Mouse (Mus musculus) G1E (cell line): ENCODE data around the gene Arap1. TPM values are rescaled to one million over a fixed set of nuclear protein-coding genes. Genes with fewer than 3 reads are reported as not detected.

Experiments used
- ATAC-seq: 2 replicates; pipeline ENCODE4 v1.8.0; 2016; ENCODE audit warnings: mild to moderate bottlenecking; ENCODE audit not compliant: insufficient number of reproducible peaks, poor library complexity, low FRiP score, severe bottlenecking; ENCODE audit errors: extremely low read depth
- DNase-seq: peaks from one replicate; pipeline ENCODE4 v3.0.0; 2012; ENCODE audit warnings: low spot score
- H3K27me3 ChIP-seq: 2 replicates; pipeline ENCODE4 v1.6.1; 2012; ENCODE audit warnings: mild to moderate bottlenecking, low read length, inconsistent platforms; ENCODE audit not compliant: insufficient read depth
- H3K36me3 ChIP-seq: replicated peaks from 2 replicates; pipeline ENCODE3; 2012; ENCODE audit warnings: mild to moderate bottlenecking, inconsistent platforms
- H3K4me1 ChIP-seq: 2 replicates; pipeline ENCODE4 v1.6.1; 2012; ENCODE audit warnings: low read depth, low read length, inconsistent platforms, mixed read lengths; ENCODE audit not compliant: insufficient read depth
- H3K4me3 ChIP-seq: 2 replicates; pipeline ENCODE4 v1.5.1; 2012; ENCODE audit warnings: low read depth, mild to moderate bottlenecking, inconsistent platforms, low read length, moderate library complexity, mixed read lengths
- H3K9me3 ChIP-seq: replicated peaks from 2 replicates; pipeline ENCODE4 v1.6.1; 2012; ENCODE audit warnings: inconsistent platforms
- CTCF ChIP-seq: IDR thresholded peaks from 2 replicates; pipeline ENCODE4 v1.5.1; 2012; ENCODE audit warnings: low read depth, low read length, inconsistent platforms, mixed read lengths
- GATA1 ChIP-seq: IDR thresholded peaks from 2 replicates; pipeline ENCODE4 v1.6.1; 2012; ENCODE audit warnings: borderline replicate concordance, low read length, inconsistent platforms, mixed read lengths
- GATA2 ChIP-seq: IDR thresholded peaks from 2 replicates; pipeline ENCODE4 v1.6.1; 2012; ENCODE audit warnings: low read depth, low read length, inconsistent platforms, borderline replicate concordance
- POLR2AphosphoS5 ChIP-seq: IDR thresholded peaks from 2 replicates; pipeline ENCODE4 v1.6.1; 2012; ENCODE audit warnings: low read depth, low read length, inconsistent platforms; ENCODE audit not compliant: insufficient replicate concordance
- TAL1 ChIP-seq: conservative IDR thresholded peaks from 2 replicates; pipeline ENCODE4 v1.6.1; 2012; ENCODE audit warnings: low read depth, low read length, inconsistent platforms, mixed read lengths
- polyA plus RNA-seq: library from polyadenylated mRNA; stranded (reverse); fragments of >175 nt; gene quantifications from 2 replicates; pipeline ENCODE4 v1.2.3, GENCODE M21; 2012
- total RNA-seq, 2 experiments: library from RNA; stranded (forward) in 1 of 2; stranded (reverse) in 1 of 2; fragments of 200-1000 nt in 1 of 2; fragments of >200 nt in 1 of 2; fragmentation: Nextera tagmentation in 1 of 2; gene quantifications; 2 replicates each; pipeline ENCODE4 v1.2.3; 2014 to 2017

Gene Arap1
- total and polyA plus RNA-seq, 3 experiments: 62.0 to 115 (median 67.6) TPM

GRCm38 (mm10) chr7:101391909-101392479 is 44.1 kb downstream of the Arap1 start:
- H3K4me3 ChIP-seq: no peak overlapping the region
- no peaks in the 10 kb centered on the region for H3K27me3 ChIP-seq
- peaks cover 99% of the 10 kb centered on the region for H3K36me3 ChIP-seq
- no peaks in the 10 kb centered on the region for H3K4me1 ChIP-seq
- TF ChIP-seq POLR2AphosphoS5 (no peak), GATA1 (no peak), GATA2 (no peak), TAL1 (no peak), CTCF (no peak)
- no peaks in the 10 kb centered on the region for H3K9me3 ChIP-seq
- no peak for ATAC-seq
- DNase-seq: no peak

GRCm38 (mm10) chr7:101393015-101393414 is 45.1 kb downstream of the Arap1 start:
- H3K9me3 ChIP-seq: peaks cover 6% of the 10 kb centered on the region; the same call in 1 of the 2 replicates
- no peaks in the 10 kb centered on the region for H3K27me3 ChIP-seq
- no peak for DNase-seq
- no peak for TF ChIP-seq TAL1
- no peak for TF ChIP-seq GATA2
- no peak for TF ChIP-seq GATA1
- TF ChIP-seq POLR2AphosphoS5: no peak
- no peak for TF ChIP-seq CTCF
- no peaks in the 10 kb centered on the region for H3K4me1 ChIP-seq
- H3K4me3 ChIP-seq: no peak overlapping the region
- peaks cover 99% of the 10 kb centered on the region for H3K36me3 ChIP-seq
- ATAC-seq: no peak

GRCm38 (mm10) chr7:101393694-101394504 is 46.0 kb downstream of the Arap1 start:
- Histone ChIP-seq H3K4me3 (no peak overlapping the region), H3K27me3 (no peaks in the 10 kb centered on the region), H3K4me1 (no peaks in the 10 kb centered on the region), H3K36me3 (peaks cover 99% of the 10 kb centered on the region), H3K9me3 (peaks cover 6% of the 10 kb centered on the region; the same call in 1 of the 2 replicates)
- TF ChIP-seq GATA2: no peak
- no peak for TF ChIP-seq CTCF
- no peak for TF ChIP-seq GATA1
- no peak for TF ChIP-seq TAL1
- TF ChIP-seq POLR2AphosphoS5: no peak
- ATAC-seq (no peak), DNase-seq (no peak)

- peaks cover 99% of the 10 kb centered on the region for H3K36me3 ChIP-seq
Measured at GRCm38 (mm10) chr7:101394569-101394968, 46.7 kb downstream of the Arap1 start.

GRCm38 (mm10) chr7:101395471-101395870 is 47.6 kb downstream of the Arap1 start:
- H3K36me3 ChIP-seq: peaks cover 99% of the 10 kb centered on the region

More at GRCm38 (mm10) chr7:101394569-101394968, 46.7 kb downstream of the Arap1 start:
- no peaks in the 10 kb centered on the region for H3K27me3 ChIP-seq
- H3K9me3 ChIP-seq: peaks cover 6% of the 10 kb centered on the region; the same call in 1 of the 2 replicates
- TF ChIP-seq GATA1 (no peak), CTCF (no peak), POLR2AphosphoS5 (no peak), GATA2 (no peak), TAL1 (no peak)
- H3K4me1 ChIP-seq: no peaks in the 10 kb centered on the region
- no peak for DNase-seq
- no peak overlapping the region for H3K4me3 ChIP-seq
- ATAC-seq: no peak

GRCm38 (mm10) chr7:101397175-101397574 is 49.3 kb downstream of the Arap1 start:
- H3K36me3 ChIP-seq: peaks cover 99% of the 10 kb centered on the region
- peaks cover 6% of the 10 kb centered on the region; the same call in 1 of the 2 replicates for H3K9me3 ChIP-seq
- no peak for TF ChIP-seq CTCF
- no peaks in the 10 kb centered on the region for H3K27me3 ChIP-seq
- ATAC-seq (no peak), DNase-seq (no peak)
- no peaks in the 10 kb centered on the region; the same call in 1 of the 2 replicates for H3K4me1 ChIP-seq
- no peak overlapping the region for H3K4me3 ChIP-seq

More at GRCm38 (mm10) chr7:101395471-101395870, 47.6 kb downstream of the Arap1 start:
- Histone ChIP-seq H3K27me3 (no peaks in the 10 kb centered on the region), H3K4me3 (no peak overlapping the region), H3K9me3 (peaks cover 6% of the 10 kb centered on the region; the same call in 1 of the 2 replicates), H3K4me1 (no peaks in the 10 kb centered on the region; the same call in 1 of the 2 replicates)
- no peak for ATAC-seq
- TF ChIP-seq CTCF: no peak
- TF ChIP-seq TAL1: no peak
- TF ChIP-seq GATA2: no peak
- no peak for TF ChIP-seq POLR2AphosphoS5
- TF ChIP-seq GATA1: no peak
- DNase-seq: no peak
